Mouse (Mus musculus) testis, adult 2 months (tissue): Measurements from ENCODE around the gene Sun2. TPM values are rescaled to one million over a fixed set of nuclear protein-coding genes. Genes with fewer than 3 reads are reported as not detected.

Source experiments
- H3K27ac ChIP-seq: fragments of 200-500 bp; 2 replicates; pipeline ENCODE4 v1.5.1; 2012; ENCODE audit warnings: low read depth, low read length; ENCODE audit not compliant: control insufficient read depth, insufficient read depth
- H3K27me3 ChIP-seq: fragments of 200-500 bp; 2 replicates; pipeline ENCODE4 v1.6.1; 2012; ENCODE audit warnings: mild to moderate bottlenecking, low read length, moderate library complexity; ENCODE audit not compliant: control insufficient read depth, insufficient read depth
- H3K36me3 ChIP-seq: fragments of 200-500 bp; 2 replicates; pipeline ENCODE4 v1.6.1; 2012; ENCODE audit warnings: mild to moderate bottlenecking, low read length; ENCODE audit not compliant: control insufficient read depth, insufficient read depth
- H3K4me1 ChIP-seq: fragments of 200-500 bp; 2 replicates; pipeline ENCODE4 v1.6.1; 2012; ENCODE audit warnings: low read length; ENCODE audit not compliant: control insufficient read depth, insufficient read depth
- H3K4me3 ChIP-seq: fragments of 200-500 bp; 2 replicates; pipeline ENCODE4 v1.5.1; 2012; ENCODE audit warnings: low read depth, mild to moderate bottlenecking, low read length, moderate library complexity, mixed read lengths; ENCODE audit not compliant: control insufficient read depth
- CTCF ChIP-seq: fragments of 200-500 bp; IDR thresholded peaks from 2 replicates; pipeline ENCODE4 v1.5.1; 2012; ENCODE audit warnings: low read depth, mild to moderate bottlenecking, inconsistent platforms, low read length, moderate library complexity; ENCODE audit not compliant: control insufficient read depth, insufficient read depth, insufficient replicate concordance
- POLR2A ChIP-seq: fragments of 200-500 bp; IDR thresholded peaks from 2 replicates; pipeline ENCODE4 v1.6.1; 2012; ENCODE audit warnings: low read depth, mild to moderate bottlenecking, inconsistent platforms, low read length, moderate library complexity; ENCODE audit not compliant: control insufficient read depth
- polyA plus RNA-seq: library from polyadenylated mRNA; depleted of rRNA; stranded (reverse); fragments of >200 nt; gene quantifications from 2 replicates; pipeline ENCODE4 v1.2.3, GENCODE M21; 2012

Sun2 gene
- polyA plus RNA-seq, 1 experiment = 19.5 TPM

- peaks cover 20% of the 10 kb centered on the region for H3K4me1 ChIP-seq
- H3K4me3 ChIP-seq = no peak overlapping the region
- no peaks in the 10 kb centered on the region for H3K27me3 ChIP-seq
- TF ChIP-seq CTCF (no peak), POLR2A (no peak)
- no peak overlapping the region for H3K27ac ChIP-seq
- no peaks in the 10 kb centered on the region; the same call in 1 of the 2 replicates for H3K36me3 ChIP-seq
Measured at GRCm38 (mm10) chr15:79740739-79741138, 1.6 kb downstream of the Sun2 start.

GRCm38 (mm10) chr15:79734311-79734710, 8.0 kb downstream of the Sun2 start:
- TF ChIP-seq POLR2A = no peak
- TF ChIP-seq CTCF = no peak
- 0 out of 2 replicates have a peak overlapping the region, but pooled peaks have one; percentile 16 for H3K27ac ChIP-seq
- H3K27me3 ChIP-seq = no peaks in the 10 kb centered on the region
- H3K36me3 ChIP-seq = no peaks in the 10 kb centered on the region; the same call in 1 of the 2 replicates
- H3K4me3 ChIP-seq = no peak overlapping the region
- H3K4me1 ChIP-seq = peaks cover 2% of the 10 kb centered on the region

- Histone ChIP-seq H3K4me3 (no peak overlapping the region), H3K4me1 (peaks cover 2% of the 10 kb centered on the region), H3K27ac (no peak overlapping the region), H3K27me3 (no peaks in the 10 kb centered on the region), H3K36me3 (no peaks in the 10 kb centered on the region; the same call in 1 of the 2 replicates)
- TF ChIP-seq POLR2A = no peak
- no peak for TF ChIP-seq CTCF
Measured at GRCm38 (mm10) chr15:79733640-79734039, 8.7 kb downstream of the Sun2 start.

- Histone ChIP-seq H3K27me3 (no peaks in the 10 kb centered on the region), H3K27ac (no peak overlapping the region), H3K4me1 (peaks cover 2% of the 10 kb centered on the region), H3K36me3 (no peaks in the 10 kb centered on the region; the same call in 1 of the 2 replicates), H3K4me3 (no peak overlapping the region)
- TF ChIP-seq POLR2A = no peak
- TF ChIP-seq CTCF = no peak
Measured at GRCm38 (mm10) chr15:79733192-79733591, 9.1 kb downstream of the Sun2 start.

- Histone ChIP-seq H3K27ac (no peak overlapping the region), H3K27me3 (no peaks in the 10 kb centered on the region), H3K36me3 (no peaks in the 10 kb centered on the region; the same call in 1 of the 2 replicates), H3K4me1 (peaks cover 2% of the 10 kb centered on the region), H3K4me3 (no peak overlapping the region)
- TF ChIP-seq CTCF = no peak
- TF ChIP-seq POLR2A = no peak
Measured at GRCm38 (mm10) chr15:79731554-79731953, 10.8 kb downstream of the Sun2 start.

GRCm38 (mm10) chr15:79728731-79729388, 13.5 kb downstream of the Sun2 start:
- TF ChIP-seq POLR2A (no peak), CTCF (no peak)
- no peak overlapping the region for H3K27ac ChIP-seq
- no peak overlapping the region for H3K4me3 ChIP-seq
- no peaks in the 10 kb centered on the region; the same call in 1 of the 2 replicates for H3K36me3 ChIP-seq
- H3K4me1 ChIP-seq = no peaks in the 10 kb centered on the region
- no peaks in the 10 kb centered on the region for H3K27me3 ChIP-seq

- no peaks in the 10 kb centered on the region for H3K27me3 ChIP-seq
- no peak overlapping the region for H3K4me3 ChIP-seq
- no peak for TF ChIP-seq POLR2A
- no peak for TF ChIP-seq CTCF
- no peak overlapping the region for H3K27ac ChIP-seq
- no peaks in the 10 kb centered on the region; the same call in 1 of the 2 replicates for H3K36me3 ChIP-seq
- H3K4me1 ChIP-seq = no peaks in the 10 kb centered on the region
Measured at GRCm38 (mm10) chr15:79728311-79728710, 14.0 kb downstream of the Sun2 start.
